Mouse (Mus musculus) heart, postnatal 25 days (tissue): ENCODE measurements around the gene Sohlh2. TPM values are rescaled to one million over a fixed set of nuclear protein-coding genes. Genes with fewer than 3 reads are reported as not detected.
"Not testable (repeated sequence)": the region's sequence is repeated elsewhere in the genome, so short reads cannot be mapped to it uniquely, and the experiment has no call there.

Source experiments
- DNase-seq: peaks from one replicate; pipeline ENCODE4 v3.0.0; 2022; ENCODE audit warnings: low spot score
- intact Hi-C: fragments of 180-260 bp; cut with DNase I; formaldehyde crosslinking; loops from one replicate; pipeline ENCODE4 v1.15.1; 2025
- total RNA-seq, 2 experiments: library from RNA; stranded (reverse); gene quantifications; 2 replicates each; pipeline ENCODE4 v1.2.3; 2021

The Sohlh2 gene
- total RNA-seq, 2 experiments from 2014 or later, result not detected

GRCm38 (mm10) chr3:55203621-55204020, 21.8 kb downstream of the Sohlh2 start:
- DNase-seq, intact Hi-C loops: not testable (repeated sequence)

GRCm38 (mm10) chr3:55206413-55206812, 24.6 kb downstream of the Sohlh2 start:
- intact Hi-C loops, result no loop called here
- DNase-seq, result no peak

DNA sequence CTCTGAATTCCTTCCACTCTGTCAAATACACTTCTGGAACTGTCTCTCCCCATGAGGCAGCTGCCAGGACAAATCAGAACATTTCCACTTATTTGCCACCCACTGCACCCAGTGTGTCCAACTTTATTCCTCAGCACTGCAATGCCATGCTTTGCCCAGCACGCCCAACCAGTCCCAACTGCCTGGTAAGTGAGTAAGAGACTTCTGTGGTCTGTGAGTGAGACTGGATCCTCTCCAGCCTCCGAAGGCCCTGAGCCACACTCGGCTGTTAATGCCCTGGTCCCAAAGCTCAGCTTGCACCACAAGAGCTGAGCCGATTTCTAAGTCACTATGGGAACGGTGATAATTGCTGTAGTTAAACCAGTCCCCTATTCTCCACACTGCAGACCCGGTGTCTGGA, 25.8 kb downstream of the Sohlh2 start:
- intact Hi-C loops, result no loop called here
- no peak for DNase-seq

GRCm38 (mm10) chr3:55212254-55212653, 30.4 kb downstream of the Sohlh2 start:
- intact Hi-C loops, result no loop called here
- no peak for DNase-seq

GRCm38 (mm10) chr3:55213785-55214184, 32.0 kb downstream of the Sohlh2 start:
- DNase-seq, result no peak
- intact Hi-C loops, result no loop called here

- no peak for DNase-seq
- intact Hi-C loops, result no loop called here
Observed at GRCm38 (mm10) chr3:55214413-55214812, 32.6 kb downstream of the Sohlh2 start.

GRCm38 (mm10) chr3:55222502-55222901, 40.7 kb downstream of the Sohlh2 start:
- no peak for DNase-seq
- intact Hi-C loops, result no loop called here

GRCm38 (mm10) chr3:55223862-55224261, 42.0 kb downstream of the Sohlh2 start:
- DNase-seq, result no peak
- intact Hi-C loops, result no loop called here

- DNase-seq, result no peak
- intact Hi-C loops, result no loop called here
Observed at GRCm38 (mm10) chr3:55226501-55227213, 44.8 kb downstream of the Sohlh2 start.

- intact Hi-C loops, result no loop called here
- no peak for DNase-seq
Observed at GRCm38 (mm10) chr3:55227214-55227581, 45.4 kb downstream of the Sohlh2 start.

GRCm38 (mm10) chr3:55241730-55242421, 60.0 kb downstream of the Sohlh2 start, which contains the start of gene Dclk1:
Dclk1 (plus strand) TSS chr3:55242364.
- peak; percentile 60 for DNase-seq
- intact Hi-C loops, result loop anchor here (10.0 kb wide), 1 partner anchor 113 kb away; no protein-coding TSS in a partner anchor

GRCm38 (mm10) chr3:55242422-55243055, 60.7 kb downstream of the Sohlh2 start:
- peak; percentile 83 for DNase-seq
- intact Hi-C loops, result loop anchor here (10.0 kb wide), 1 partner anchor 112 kb away; no protein-coding TSS in a partner anchor

GRCm38 (mm10) chr3:55243056-55243471, 61.2 kb downstream of the Sohlh2 start:
- DNase-seq, result no peak
- intact Hi-C loops, result loop anchor here (10.0 kb wide), 1 partner anchor 112 kb away; no protein-coding TSS in a partner anchor

GRCm38 (mm10) chr3:55244087-55244486, 62.3 kb downstream of the Sohlh2 start:
- no peak for DNase-seq
- intact Hi-C loops, result loop anchor here (10.0 kb wide), 1 partner anchor 111 kb away; no protein-coding TSS in a partner anchor

- intact Hi-C loops, result loop anchor here (10.0 kb wide), 1 partner anchor 108 kb away; no protein-coding TSS in a partner anchor
- DNase-seq, result no peak
Observed at GRCm38 (mm10) chr3:55246618-55247272, 64.9 kb downstream of the Sohlh2 start.

- intact Hi-C loops, result loop anchor here (10.0 kb wide), 1 partner anchor 107 kb away; no protein-coding TSS in a partner anchor
Observed at GRCm38 (mm10) chr3:55248048-55248447, 66.2 kb downstream of the Sohlh2 start.

GRCm38 (mm10) chr3:55248508-55248907, 66.7 kb downstream of the Sohlh2 start:
- peak; percentile 4 for DNase-seq
- intact Hi-C loops, result loop anchor here (10.0 kb wide), 1 partner anchor 106 kb away; no protein-coding TSS in a partner anchor

More at GRCm38 (mm10) chr3:55248048-55248447, 66.2 kb downstream of the Sohlh2 start:
- DNase-seq, result no peak

GRCm38 (mm10) chr3:55250631-55251030, 68.8 kb downstream of the Sohlh2 start:
- DNase-seq, result no peak
- intact Hi-C loops, result no loop called here
